Mouse (Mus musculus) lung, embryonic 14.5 days (tissue): ENCODE measurements at regions not wholly inside any gene's neighbourhood (a gene's known extent, or its start where the extent isn't known, plus 50 kb on each side); places are given as distances from the start of the nearest gene placed in this dataset.

Experiments used
- ATAC-seq: fragments of 200-750 bp; cut with Nextera tagmentation; 2 replicates; pipeline ENCODE4 v1.8.0; 2017; ENCODE audit warnings: mild to moderate bottlenecking, moderate TSS enrichment, moderate library complexity; ENCODE audit not compliant: insufficient read depth
- DNase-seq: peaks from one replicate; pipeline ENCODE4 v3.0.0-alpha.2; 2015
- H3K27ac ChIP-seq: fragments of 300-500 bp; sonication (generic); 2 replicates; pipeline ENCODE4 v1.5.1; 2014; ENCODE audit warnings: low read depth, mild to moderate bottlenecking, moderate library complexity
- H3K27me3 ChIP-seq: fragments of 300-500 bp; sonication (generic); 2 replicates; pipeline ENCODE4 v1.6.1; 2014; ENCODE audit warnings: low read length, control low read depth; ENCODE audit not compliant: insufficient read depth
- H3K36me3 ChIP-seq: fragments of 300-500 bp; sonication (generic); 2 replicates; pipeline ENCODE4 v1.6.1; 2014; ENCODE audit warnings: control low read depth; ENCODE audit not compliant: insufficient read depth
- H3K4me1 ChIP-seq: fragments of 300-500 bp; sonication (generic); 2 replicates; pipeline ENCODE4 v1.6.1; 2014; ENCODE audit warnings: antibody characterized with exemption, control low read depth; ENCODE audit not compliant: insufficient read depth
- H3K4me2 ChIP-seq: fragments of 300-500 bp; sonication (generic); 2 replicates; pipeline ENCODE4 v1.6.1; 2014; ENCODE audit warnings: mild to moderate bottlenecking
- H3K4me3 ChIP-seq: fragments of 300-500 bp; sonication (generic); 2 replicates; pipeline ENCODE4 v1.5.1; 2014; ENCODE audit warnings: low read depth, low read length
- H3K9ac ChIP-seq: fragments of 300-500 bp; sonication (generic); 2 replicates; pipeline ENCODE4 v1.6.1; 2014
- H3K9me3 ChIP-seq: fragments of 300-500 bp; sonication (generic); 2 replicates; pipeline ENCODE4 v1.6.1; 2016; ENCODE audit warnings: low read depth, low read length, control low read depth
- CTCF ChIP-seq: IDR thresholded peaks from 2 replicates; pipeline ENCODE4 v1.5.1; 2016; ENCODE audit warnings: antibody characterized with exemption, low read depth
- WGBS: fragments of 180-500 bp; shearing (Covaris S2); extraction: QIAGEN DNeasy Blood & Tissue Kit; methylation state at CpG from one replicate; pipeline ENCODE4 v1.1.7; 2014; 5-methylcytosine and 5-hydroxymethylcytosine counted together

DNA sequence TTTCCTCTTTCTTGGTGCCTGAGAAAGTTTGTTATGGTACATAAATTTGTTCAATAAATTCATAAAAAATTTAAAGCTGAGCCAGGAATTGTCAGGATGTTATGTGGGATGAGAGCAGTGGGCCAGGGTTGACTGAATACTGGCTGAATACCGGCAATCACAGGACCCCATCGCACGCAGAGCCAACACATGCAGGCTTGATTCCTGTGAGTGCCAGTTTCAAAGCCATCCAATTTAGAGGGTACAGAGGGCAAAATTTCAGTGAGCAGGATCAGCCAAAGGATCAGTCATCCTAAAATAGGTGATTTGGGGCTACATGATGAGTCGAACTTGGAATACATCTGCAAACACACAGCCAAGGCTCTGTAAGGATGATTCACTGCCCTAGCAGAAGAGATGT is 583.6 kb upstream of the Nectin3 start:
- no peak for TF ChIP-seq CTCF
- Histone ChIP-seq H3K27me3 (no peaks in the 10 kb centered on the region), H3K27ac (no peak overlapping the region), H3K36me3 (no peaks in the 10 kb centered on the region), H3K4me2 (no peak overlapping the region), H3K9me3 (no peaks in the 10 kb centered on the region), H3K4me3 (no peak overlapping the region), H3K4me1 (no peaks in the 10 kb centered on the region), H3K9ac (no peak overlapping the region)
- DNase-seq (no peak), ATAC-seq (no peak)
- WGBS, result 89% methylated on average over 4 of the region's 4 CpGs

GRCm38 (mm10) chr16:47080330-47080729 is 582.0 kb upstream of the Nectin3 start:
- no peaks in the 10 kb centered on the region for H3K36me3 ChIP-seq
- DNase-seq (no peak), ATAC-seq (no peak)
- H3K4me2 ChIP-seq, result no peak overlapping the region
- H3K9ac ChIP-seq, result no peak overlapping the region
- WGBS, result 37% methylated on average over 2 of the region's 2 CpGs
- no peak overlapping the region for H3K27ac ChIP-seq
- H3K4me3 ChIP-seq, result no peak overlapping the region
- no peak for TF ChIP-seq CTCF
- H3K27me3 ChIP-seq, result no peaks in the 10 kb centered on the region
- H3K4me1 ChIP-seq, result no peaks in the 10 kb centered on the region
- H3K9me3 ChIP-seq, result no peaks in the 10 kb centered on the region

DNA sequence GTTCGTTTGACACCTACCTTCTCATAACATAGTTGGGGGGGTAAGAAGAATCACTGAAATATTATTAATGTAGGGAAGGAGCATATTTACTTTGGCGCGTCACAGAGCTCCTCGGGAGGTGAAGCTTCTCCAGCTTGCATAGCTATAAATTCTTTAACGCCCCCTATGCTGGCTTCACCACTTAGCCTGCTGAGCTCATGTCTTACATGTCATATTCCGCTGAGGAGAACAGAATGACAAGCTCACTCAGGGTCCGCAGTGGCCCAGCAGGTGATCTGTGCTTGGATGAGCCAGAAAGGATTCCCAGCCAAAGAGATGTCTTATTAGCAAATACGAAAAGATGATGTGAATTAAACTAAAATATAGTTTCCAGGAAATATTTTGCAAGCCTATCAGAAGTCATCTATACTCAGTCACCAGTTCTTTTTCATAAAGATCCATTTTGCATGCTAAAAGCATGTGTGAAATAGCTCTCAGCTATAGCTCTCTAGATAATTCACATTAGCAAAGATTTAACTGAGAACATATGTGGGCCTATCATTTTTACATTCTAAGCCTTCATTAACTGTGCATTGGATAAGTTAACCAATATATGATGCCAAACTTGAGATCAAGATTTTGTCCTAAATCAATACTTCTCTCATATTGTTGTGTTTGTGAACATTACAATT is 561.1 kb upstream of the Nectin3 start:
- TF ChIP-seq CTCF, result no peak
- DNase-seq, result no peak
- Histone ChIP-seq H3K27me3 (no peaks in the 10 kb centered on the region), H3K27ac (no peak overlapping the region), H3K4me2 (no peak overlapping the region), H3K4me1 (no peaks in the 10 kb centered on the region), H3K9ac (no peak overlapping the region), H3K9me3 (no peaks in the 10 kb centered on the region), H3K36me3 (no peaks in the 10 kb centered on the region), H3K4me3 (no peak overlapping the region)
- no peak for ATAC-seq
- 61% methylated on average over 8 of the region's 8 CpGs for WGBS

GRCm38 (mm10) chr16:47058811-47059210 is 560.5 kb upstream of the Nectin3 start:
- no peaks in the 10 kb centered on the region for H3K4me1 ChIP-seq
- no peaks in the 10 kb centered on the region for H3K9me3 ChIP-seq
- peak; percentile 30 for DNase-seq
- no peak for TF ChIP-seq CTCF
- 49% methylated on average over 5 of the region's 5 CpGs for WGBS
- no peaks in the 10 kb centered on the region for H3K27me3 ChIP-seq
- H3K27ac ChIP-seq, result no peak overlapping the region
- H3K9ac ChIP-seq, result no peak overlapping the region
- H3K36me3 ChIP-seq, result no peaks in the 10 kb centered on the region
- H3K4me3 ChIP-seq, result no peak overlapping the region
- ATAC-seq, result no peak
- H3K4me2 ChIP-seq, result no peak overlapping the region

GRCm38 (mm10) chr16:47025971-47026370 is 527.6 kb upstream of the Nectin3 start:
- H3K36me3 ChIP-seq, result no peaks in the 10 kb centered on the region
- ATAC-seq, result no peak
- no peaks in the 10 kb centered on the region for H3K27me3 ChIP-seq
- no peaks in the 10 kb centered on the region for H3K9me3 ChIP-seq
- H3K27ac ChIP-seq, result no peak overlapping the region
- no peak for TF ChIP-seq CTCF
- DNase-seq, result no peak
- H3K9ac ChIP-seq, result no peak overlapping the region
- no peak overlapping the region for H3K4me3 ChIP-seq
- H3K4me2 ChIP-seq, result no peak overlapping the region
- H3K4me1 ChIP-seq, result no peaks in the 10 kb centered on the region

GRCm38 (mm10) chr16:47017486-47017885 is 519.2 kb upstream of the Nectin3 start:
- no peak for DNase-seq
- Histone ChIP-seq H3K4me2 (no peak overlapping the region), H3K27ac (no peak overlapping the region), H3K9me3 (no peaks in the 10 kb centered on the region), H3K4me3 (no peak overlapping the region), H3K4me1 (no peaks in the 10 kb centered on the region), H3K9ac (no peak overlapping the region), H3K36me3 (no peaks in the 10 kb centered on the region), H3K27me3 (no peaks in the 10 kb centered on the region)
- TF ChIP-seq CTCF, result no peak
- WGBS, result 78% methylated on average over 3 of the region's 3 CpGs
- ATAC-seq, result no peak

DNA sequence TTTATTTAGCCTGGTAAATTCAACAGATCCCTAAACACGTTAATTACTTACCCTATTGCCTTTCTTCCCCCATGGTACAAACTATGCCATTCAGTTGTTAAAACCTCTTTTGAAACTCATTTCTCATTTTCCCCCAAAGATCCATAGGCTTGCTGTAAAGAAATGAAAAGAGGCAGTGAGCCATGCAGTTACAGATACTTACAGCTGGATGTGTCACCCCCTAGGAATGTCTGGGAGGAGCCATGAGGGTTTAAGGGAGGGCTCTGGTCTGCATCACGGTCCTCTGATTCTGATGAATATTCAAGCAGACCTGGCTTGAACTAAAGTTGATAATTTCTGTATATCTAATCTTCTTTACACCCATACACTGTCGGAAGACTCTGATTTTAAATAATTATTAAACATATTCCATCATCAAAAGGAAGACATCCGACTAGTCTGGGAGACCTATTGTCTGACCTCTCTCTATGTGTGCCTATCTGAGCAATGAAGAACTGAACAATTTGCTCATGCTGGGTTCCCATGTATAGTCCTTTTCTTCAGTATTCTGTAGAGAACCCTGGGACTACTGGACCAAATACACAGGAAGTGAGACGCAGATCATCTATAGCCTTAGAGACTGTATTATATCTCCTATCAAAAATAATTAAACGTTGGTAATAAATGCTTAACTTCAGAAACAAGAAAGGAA is 484.7 kb upstream of the Nectin3 start:
- H3K4me2 ChIP-seq, result no peak overlapping the region
- H3K27me3 ChIP-seq, result no peaks in the 10 kb centered on the region
- DNase-seq (peak; percentile 2), ATAC-seq (no peak)
- no peaks in the 10 kb centered on the region for H3K4me1 ChIP-seq
- no peak overlapping the region for H3K4me3 ChIP-seq
- no peak overlapping the region for H3K27ac ChIP-seq
- TF ChIP-seq CTCF, result no peak
- no peaks in the 10 kb centered on the region for H3K36me3 ChIP-seq
- H3K9me3 ChIP-seq, result no peaks in the 10 kb centered on the region
- H3K9ac ChIP-seq, result no peak overlapping the region
- WGBS, result 62% methylated on average over 6 of the region's 6 CpGs
